Mouse (Mus musculus) thymus, postnatal 0 days (tissue): ENCODE measurements around the gene Keap1. TPM values are rescaled to one million over a fixed set of nuclear protein-coding genes. Genes with fewer than 3 reads are reported as not detected.
"Not testable (repeated sequence)": the region's sequence is repeated elsewhere in the genome, so short reads cannot be mapped to it uniquely, and the experiment has no call there.

Experiments used
- DNase-seq: peaks from one replicate; pipeline ENCODE4 v3.0.0-alpha.2; 2015; ENCODE audit warnings: low spot score
- polyA plus RNA-seq: library from polyadenylated mRNA; unstranded; fragments of >200 nt; fragmentation: Nextera tagmentation; extraction: Ambion mirVana; gene quantifications from 2 replicates; pipeline ENCODE4 v1.2.1, GENCODE M21; 2015

Keap1 gene
- polyA plus RNA-seq, 1 experiment from 2014 or later = 64.2 TPM

- no peak for DNase-seq
These were observed 25.3 kb upstream of the Keap1 start for GRCm38 (mm10) chr9:21264272-21264999.

- no peak for DNase-seq
These were observed 22.7 kb upstream of the Keap1 start for GRCm38 (mm10) chr9:21261831-21262230.

DNA sequence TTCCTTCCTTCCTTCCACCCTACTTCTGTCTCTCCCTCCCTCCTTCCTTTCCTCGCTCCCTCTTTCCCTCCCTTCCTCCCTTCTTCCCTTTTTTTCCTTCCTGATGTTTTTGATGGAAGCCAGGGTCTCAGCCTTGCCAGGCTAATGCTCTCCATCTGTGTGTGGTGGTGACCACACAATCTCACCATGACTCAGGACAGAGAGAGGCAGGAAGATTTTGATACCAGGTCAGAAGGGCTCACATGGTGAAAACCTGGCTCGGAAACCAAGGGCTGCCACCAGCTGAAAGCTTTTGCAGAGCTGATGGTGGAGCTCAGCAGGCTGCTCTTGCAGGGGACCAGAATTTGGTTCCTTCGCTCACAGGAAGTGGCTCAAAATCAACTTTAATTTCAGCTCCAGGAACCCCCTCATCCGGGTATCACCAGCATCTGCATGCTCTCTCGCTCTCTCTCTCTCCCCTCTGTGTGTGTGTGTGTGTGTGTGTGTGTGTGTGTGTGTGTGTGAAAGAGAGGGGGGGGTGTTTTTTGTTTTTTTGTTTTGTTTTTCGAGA is 21.4 kb upstream of the Keap1 start:
- no peak for DNase-seq

DNA sequence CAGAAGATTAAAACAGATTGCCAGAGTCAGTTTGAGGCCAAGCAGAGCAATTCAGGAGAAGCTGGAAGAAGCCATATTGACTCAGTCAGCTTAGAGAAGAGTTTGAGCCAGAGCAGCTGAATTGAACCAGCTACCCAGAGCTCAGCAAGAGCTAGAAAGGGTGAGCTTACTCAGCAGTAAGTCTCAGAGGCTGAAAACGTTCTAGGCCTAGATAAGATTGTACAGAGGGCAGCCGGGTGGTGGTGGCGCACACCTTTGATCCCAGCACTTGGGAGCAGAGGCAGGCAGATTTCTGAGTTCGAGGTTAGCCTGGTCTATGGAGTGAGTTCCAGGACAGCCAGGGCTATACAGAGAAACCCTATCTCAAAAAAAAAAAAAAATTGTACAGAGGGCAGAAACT is 17.2 kb upstream of the Keap1 start:
- DNase-seq = not testable (repeated sequence)

DNA sequence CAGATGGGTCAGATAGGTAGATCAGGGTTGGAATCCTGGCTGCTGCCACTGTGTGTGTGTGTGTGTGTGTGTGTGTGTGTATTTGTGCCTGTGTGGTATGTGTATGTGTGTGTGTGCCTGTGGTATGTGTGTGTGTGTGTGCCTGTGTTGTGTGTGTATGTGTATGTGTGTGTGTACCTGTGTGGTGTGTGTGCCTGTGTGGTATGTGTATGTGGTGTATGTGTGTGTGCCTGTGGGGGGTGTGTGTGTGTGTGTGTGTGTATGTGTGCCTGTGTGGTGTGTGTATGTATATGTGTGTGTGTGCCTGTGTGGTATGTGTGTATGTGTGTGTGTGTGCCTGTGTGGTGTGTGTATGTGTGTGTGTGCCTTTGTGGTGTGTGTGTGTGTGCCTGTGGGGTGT is 15.5 kb upstream of the Keap1 start:
- DNase-seq = no peak

DNA sequence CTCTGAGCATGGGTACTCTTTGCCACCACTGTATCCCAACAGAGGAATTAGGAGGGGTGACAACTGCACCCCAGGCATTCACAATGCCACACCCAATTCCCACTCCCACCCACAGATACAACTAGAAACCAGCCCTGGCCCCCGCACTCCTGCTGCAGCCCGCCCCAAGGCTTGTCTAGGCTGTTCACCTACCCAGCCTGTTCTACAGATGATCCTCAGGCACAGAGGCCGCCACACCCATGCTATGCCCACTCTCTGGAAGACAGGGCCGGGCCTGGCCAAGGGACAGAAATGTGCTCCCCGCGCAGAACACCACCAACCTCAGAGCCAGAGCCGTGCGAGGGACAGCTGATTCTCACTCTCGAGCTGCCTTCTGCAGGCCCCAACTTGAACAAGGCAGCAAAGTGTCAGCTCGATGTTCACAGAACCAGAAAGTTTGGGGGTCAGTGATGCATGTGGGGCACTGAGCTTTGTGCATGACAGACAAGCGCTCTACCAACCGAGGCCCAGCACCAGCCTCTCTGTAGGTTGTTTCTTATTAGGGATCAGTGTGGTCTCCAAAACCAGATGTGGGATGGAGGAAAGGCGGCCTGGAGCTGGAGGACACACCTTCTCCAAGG is 12.1 kb upstream of the Keap1 start:
- DNase-seq = no peak

DNA sequence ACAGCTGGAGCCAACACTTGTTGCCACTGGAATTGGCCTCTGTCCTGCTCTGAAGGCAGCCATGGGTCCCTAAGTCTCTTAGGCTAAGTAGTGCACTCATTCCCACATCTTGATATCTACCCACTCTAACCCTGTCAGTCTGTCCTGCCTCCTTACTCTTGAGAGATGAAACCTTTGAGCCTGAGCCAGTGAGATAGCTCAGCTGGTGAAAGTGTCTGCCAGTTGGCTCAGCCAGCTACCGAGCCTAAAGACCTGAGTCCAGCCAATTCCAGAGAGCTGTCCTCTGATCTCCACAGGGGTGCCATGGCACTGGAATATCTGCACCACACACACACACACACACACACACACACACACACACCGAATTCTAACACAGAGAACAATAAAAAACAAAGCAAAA is 11.3 kb upstream of the Keap1 start:
- DNase-seq = no peak

- DNase-seq = no peak
These were observed 10.7 kb upstream of the Keap1 start for GRCm38 (mm10) chr9:21249629-21250508.

- DNase-seq = no peak
These were observed 9.2 kb upstream of the Keap1 start, which contains the start of gene S1pr5 for GRCm38 (mm10) chr9:21248326-21248725. Gene S1pr5, minus strand, starts transcription at chr9:21248443.

DNA sequence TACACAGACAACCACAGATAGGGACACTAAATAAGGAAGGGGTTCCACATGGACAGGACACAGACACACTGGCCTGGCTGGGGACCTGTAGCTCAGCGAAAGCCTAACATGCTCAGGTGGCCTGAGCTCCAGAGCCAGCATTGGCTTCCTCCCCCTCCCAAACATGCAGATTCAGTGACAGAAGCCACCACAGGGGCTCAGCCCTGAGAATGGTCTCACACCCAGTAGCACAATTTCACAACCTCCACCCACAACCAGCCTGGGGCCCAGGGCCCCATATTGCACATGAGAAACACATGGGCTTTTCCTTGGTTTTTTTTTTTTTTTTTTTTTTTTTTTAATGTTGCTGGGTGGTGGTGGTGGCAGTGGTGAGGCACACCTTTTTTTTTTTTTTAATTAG is 7.2 kb upstream of the Keap1 start:
- no peak for DNase-seq

GRCm38 (mm10) chr9:21245113-21245487 is 5.9 kb upstream of the Keap1 start:
- no peak for DNase-seq

- no peak for DNase-seq
These were observed 5.4 kb upstream of the Keap1 start for GRCm38 (mm10) chr9:21244428-21245112.

DNA sequence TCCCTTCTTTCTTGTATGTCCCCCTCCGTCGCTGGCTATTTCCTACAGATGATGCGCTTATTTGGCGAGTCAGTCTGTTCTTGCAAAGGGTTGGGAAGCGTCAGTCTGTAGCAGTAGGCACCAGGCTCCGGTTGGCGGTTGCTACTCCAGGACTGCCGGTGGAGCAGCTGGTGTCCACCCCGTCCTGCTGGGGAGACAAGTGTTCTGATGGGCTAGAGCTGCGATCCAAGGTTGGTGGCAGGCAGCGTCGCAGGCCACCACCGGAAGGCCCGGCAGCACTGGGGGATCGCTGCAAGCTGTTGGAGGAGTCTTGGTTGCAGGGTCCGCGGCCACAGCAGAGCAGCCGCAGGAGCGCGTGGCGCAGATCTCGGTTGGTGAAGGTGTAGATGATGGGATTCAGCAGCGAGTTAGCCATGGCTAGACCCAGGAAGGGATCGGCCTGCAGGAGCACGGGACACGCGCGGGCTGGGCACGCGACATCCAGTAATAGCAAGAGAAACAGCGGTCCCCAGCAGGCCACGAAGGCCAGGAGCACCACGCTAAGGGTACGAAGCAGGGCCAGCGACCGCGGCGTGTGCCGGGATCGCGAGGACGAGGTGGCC is 4.8 kb upstream of the Keap1 start:
- no peak for DNase-seq

DNA sequence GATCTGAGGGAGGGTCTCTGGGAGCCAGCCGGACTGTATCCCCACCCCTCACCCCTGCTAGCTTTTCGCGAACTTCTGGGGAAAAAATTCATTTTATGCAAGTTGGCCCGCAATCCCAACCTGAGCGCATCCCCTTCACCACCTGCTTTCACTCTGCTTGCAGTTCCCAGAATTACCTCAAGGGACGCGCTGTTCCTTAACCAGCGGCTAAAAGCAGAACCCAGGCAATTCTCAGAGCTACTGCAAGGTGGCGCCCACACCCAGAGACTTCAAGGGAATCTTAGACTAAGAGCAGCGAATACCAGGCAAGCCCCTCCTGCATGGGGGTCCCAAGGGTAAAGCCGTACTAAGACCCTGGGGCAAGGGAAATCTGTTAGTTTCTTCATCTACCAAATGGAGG is 2.2 kb upstream of the Keap1 start:
- DNase-seq = peak; percentile 93

DNA sequence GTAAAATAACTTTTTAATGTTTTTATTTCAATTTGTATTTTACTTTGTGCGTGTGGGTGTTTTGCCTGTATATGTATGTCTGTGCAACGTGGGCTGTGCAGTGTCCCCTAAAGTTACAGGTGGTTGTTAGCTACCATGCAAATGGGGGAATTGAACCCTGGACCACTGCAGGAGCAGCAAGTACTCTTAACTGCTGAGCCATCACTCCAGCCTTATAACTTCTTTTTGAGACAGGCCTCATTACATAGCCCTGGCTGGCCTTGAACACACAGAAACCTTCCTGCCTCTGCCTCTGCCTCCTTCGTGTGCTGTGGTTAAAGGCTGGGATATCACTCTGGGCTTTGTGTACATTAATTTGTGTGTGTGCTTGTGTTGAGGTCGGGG is 296 bp upstream of the Keap1 start:
- no peak for DNase-seq

DNA sequence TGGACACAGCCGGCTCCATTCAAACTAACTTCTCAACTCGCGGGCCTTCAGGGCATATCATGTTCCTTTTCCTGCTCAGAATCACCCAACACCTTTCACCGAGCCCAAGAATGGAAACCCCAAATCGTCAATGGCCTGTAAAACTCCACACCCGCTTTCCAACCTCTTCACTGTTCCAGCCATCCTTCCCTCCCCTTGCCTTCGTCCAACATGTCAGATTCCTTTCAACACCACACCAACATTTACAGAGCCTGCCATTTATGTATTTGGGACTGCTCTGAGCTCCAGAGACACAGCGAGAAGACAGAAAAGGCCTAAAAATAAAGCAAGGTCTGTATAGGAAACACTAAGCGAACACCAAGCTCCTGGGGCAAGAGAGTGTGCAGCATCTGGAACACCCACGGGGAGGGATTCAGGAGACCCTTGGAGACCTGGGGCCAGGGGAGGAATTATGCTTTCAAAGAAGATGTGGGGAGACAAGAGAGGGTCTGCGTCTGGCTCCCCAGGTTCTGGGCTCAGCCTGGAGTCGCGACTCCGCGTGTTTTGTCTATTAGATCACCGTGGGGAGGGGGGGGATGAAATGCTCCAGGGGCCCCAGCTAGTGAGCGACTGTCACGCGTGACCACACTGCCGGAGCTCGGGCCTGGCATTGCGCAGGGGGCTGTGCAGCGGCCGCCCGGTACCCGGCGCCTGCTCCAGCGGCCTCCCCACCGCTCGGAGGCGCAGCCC is 993 bp downstream of the Keap1 start:
- no peak for DNase-seq

- DNase-seq = peak; percentile 63
These were observed 1.7 kb downstream of the Keap1 start for GRCm38 (mm10) chr9:21237368-21238003.

- DNase-seq = no peak
These were observed 2.2 kb downstream of the Keap1 start for GRCm38 (mm10) chr9:21236991-21237367.

- DNase-seq = no peak
These were observed 3.8 kb downstream of the Keap1 start for GRCm38 (mm10) chr9:21235341-21235740.

GRCm38 (mm10) chr9:21233805-21234204 is 5.4 kb downstream of the Keap1 start:
- no peak for DNase-seq
